Mouse (Mus musculus): ENCODE measurements around the gene Mark1. TPM values are rescaled to one million over a fixed set of nuclear protein-coding genes. Genes with fewer than 3 reads are reported as not detected.

Gene Mark1
- polyA plus RNA-seq, 1 experiment from 2014 or later = 8.4 TPM

DNA sequence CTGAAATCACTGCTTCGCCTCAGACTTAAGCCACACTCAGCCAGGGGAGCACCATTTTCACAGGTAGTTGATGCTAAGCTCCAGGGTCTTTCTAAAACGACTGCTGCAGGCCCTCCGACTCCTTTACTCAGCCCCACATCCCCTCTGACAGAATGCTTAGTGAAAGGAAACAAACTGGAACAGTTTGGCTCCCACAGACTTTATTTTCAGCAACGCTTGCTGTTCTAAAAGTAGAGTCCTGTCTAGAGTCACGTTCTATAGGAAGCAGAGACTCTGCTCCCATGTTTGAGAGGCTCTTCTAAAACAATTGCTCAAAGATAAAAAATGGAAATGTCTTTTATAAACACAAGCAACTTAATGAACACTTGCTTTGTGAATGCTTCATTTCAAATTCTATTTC lies 79.3 kb downstream of the Mark1 start:
- in situ Hi-C loops (cut with MboI; ENCODE audit: low pct_unique_long_range_greater_than_20kb) = no loop called here
- POLR2A ChIA-PET = interaction anchor here (0.7 kb wide), 1 partner anchor 12 kb away, joined by 3 read pairs; no protein-coding TSS in a partner anchor
- TF ChIP-seq CTCF (IDR thresholded peaks at IDR 0.05) = no peak
- no peaks in the 10 kb centered on the region for H3K27me3 ChIP-seq
- CTCF ChIA-PET = interaction anchor here (1.7 kb wide), 1 partner anchor 18 kb away, joined by 5 read pairs; no protein-coding TSS in a partner anchor
- no peak for ATAC-seq
- no peak for DNase-seq (ENCODE audit: low read depth, low spot score)

DNA sequence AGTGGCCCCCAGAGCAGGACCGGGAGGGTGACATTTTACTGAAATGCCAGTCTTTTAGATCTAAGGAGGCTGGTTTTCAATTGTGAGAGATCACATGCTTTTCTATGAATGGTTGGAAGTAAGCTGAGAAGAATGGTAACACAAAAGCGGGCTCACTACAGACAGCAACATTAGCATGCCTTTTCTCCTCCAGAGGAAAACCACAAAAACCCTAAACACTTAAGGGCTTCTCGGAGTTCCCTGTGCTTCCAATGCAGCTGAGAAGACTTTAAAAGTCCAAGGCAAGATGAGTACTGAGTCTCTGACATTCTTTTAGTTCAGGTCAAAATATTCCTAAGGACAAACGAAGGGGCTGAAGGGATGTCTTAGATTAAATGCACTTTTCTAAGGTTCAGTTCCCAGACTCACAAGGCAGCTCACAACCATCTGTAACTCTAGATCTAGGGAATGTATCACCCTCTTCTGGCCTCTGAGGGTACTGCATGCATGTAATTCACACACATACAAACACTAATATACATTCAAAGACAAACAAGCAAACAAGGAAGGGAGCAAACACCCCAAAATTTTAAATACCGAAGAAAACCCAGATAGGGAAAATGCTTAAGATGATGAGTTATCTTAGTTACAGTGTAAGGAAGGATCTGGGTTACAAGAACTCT lies 81.0 kb downstream of the Mark1 start:
- H3K27me3 ChIP-seq = no peaks in the 10 kb centered on the region
- DNase-seq (ENCODE audit: low read depth, low spot score) (no peak), ATAC-seq (no peak)
- in situ Hi-C loops (cut with MboI; ENCODE audit: low pct_unique_long_range_greater_than_20kb) = no loop called here
- TF ChIP-seq CTCF (IDR thresholded peaks at IDR 0.05) = no peak
- ChIA-PET CTCF (interaction anchor here (0.6 to 1.5 kb wide), 3 partner anchors 20 to 66 kb away, joined by 3 to 7 read pairs (median 3); no protein-coding TSS in a partner anchor), POLR2A (no interaction called here)

DNA sequence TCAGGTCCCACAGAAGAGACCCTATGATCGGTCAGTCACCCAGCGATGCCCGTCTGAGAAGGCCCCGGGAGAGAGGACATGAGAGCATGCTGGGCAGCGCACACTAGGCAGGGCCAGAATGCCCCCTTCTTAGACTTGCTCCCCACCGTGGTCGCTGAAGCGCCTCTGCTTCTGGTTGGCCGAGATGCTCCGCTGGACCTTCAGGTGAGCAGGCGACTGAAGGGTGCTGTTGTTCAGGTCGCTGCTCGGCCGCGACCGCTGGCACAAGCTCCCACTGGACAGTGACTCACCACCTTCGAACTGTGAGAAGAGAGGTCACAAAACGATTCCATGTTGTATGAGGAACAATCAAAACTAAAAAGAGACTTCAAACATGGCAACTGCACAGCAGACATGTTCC lies 87.0 kb downstream of the Mark1 start:
- no peak for ATAC-seq
- ChIA-PET CTCF (interaction anchor here (1.6 kb wide), 1 partner anchor 19 kb away, joined by 3 read pairs; no protein-coding TSS in a partner anchor), POLR2A (interaction anchor here (0.8 kb wide), 1 partner anchor 11 kb away, joined by 5 read pairs; no protein-coding TSS in a partner anchor)
- H3K27me3 ChIP-seq = no peaks in the 10 kb centered on the region
- TF ChIP-seq CTCF (IDR thresholded peaks at IDR 0.05) = no peak
- in situ Hi-C loops (cut with MboI; ENCODE audit: low pct_unique_long_range_greater_than_20kb) = no loop called here
- no peak for DNase-seq (ENCODE audit: low read depth, low spot score)

DNA sequence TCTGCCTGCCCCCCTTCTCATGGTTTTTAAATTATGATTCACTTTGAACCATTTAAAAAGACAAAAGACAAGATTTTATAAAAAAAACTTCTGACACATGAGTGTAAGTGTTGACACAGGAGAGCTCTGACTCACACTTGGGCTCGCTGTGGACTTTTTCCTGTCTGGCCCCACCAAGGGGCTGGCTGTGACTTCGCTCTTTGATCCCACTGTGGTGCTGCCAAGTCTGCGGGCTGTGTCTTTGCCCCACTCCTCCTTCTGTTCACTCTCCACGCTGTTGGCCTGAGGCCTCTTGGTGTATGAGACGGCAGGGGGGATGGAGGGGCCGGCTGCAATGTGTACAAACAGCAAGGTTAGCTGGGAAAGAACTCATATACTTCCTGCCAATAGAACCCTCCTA lies 87.5 kb downstream of the Mark1 start:
- TF ChIP-seq CTCF (IDR thresholded peaks at IDR 0.05) = no peak
- in situ Hi-C loops (cut with MboI; ENCODE audit: low pct_unique_long_range_greater_than_20kb) = no loop called here
- ChIA-PET CTCF (interaction anchor here (1.6 kb wide), 1 partner anchor 20 kb away, joined by 3 read pairs; no protein-coding TSS in a partner anchor), POLR2A (interaction anchor here (0.8 kb wide), 1 partner anchor 11 kb away, joined by 5 read pairs; no protein-coding TSS in a partner anchor)
- H3K27me3 ChIP-seq = no peaks in the 10 kb centered on the region
- DNase-seq (ENCODE audit: low read depth, low spot score) = no peak
- no peak for ATAC-seq

- DNase-seq (ENCODE audit: low read depth, low spot score) (no peak), ATAC-seq (no peak)
- TF ChIP-seq CTCF (IDR thresholded peaks at IDR 0.05) = no peak
- POLR2A ChIA-PET = interaction anchor here (0.5 kb wide), 1 partner anchor 12 kb away, joined by 3 read pairs; no protein-coding TSS in a partner anchor
- no peaks in the 10 kb centered on the region for H3K27me3 ChIP-seq
- in situ Hi-C loops (cut with MboI; ENCODE audit: low pct_unique_long_range_greater_than_20kb) = no loop called here
- CTCF ChIA-PET = interaction anchor here (1.6 kb wide), 1 partner anchor 56 kb away, joined by 5 read pairs; no protein-coding TSS in a partner anchor
These were observed 90.8 kb downstream of the Mark1 start for GRCm38 (mm10) chr1:184908558-184908957.

DNA sequence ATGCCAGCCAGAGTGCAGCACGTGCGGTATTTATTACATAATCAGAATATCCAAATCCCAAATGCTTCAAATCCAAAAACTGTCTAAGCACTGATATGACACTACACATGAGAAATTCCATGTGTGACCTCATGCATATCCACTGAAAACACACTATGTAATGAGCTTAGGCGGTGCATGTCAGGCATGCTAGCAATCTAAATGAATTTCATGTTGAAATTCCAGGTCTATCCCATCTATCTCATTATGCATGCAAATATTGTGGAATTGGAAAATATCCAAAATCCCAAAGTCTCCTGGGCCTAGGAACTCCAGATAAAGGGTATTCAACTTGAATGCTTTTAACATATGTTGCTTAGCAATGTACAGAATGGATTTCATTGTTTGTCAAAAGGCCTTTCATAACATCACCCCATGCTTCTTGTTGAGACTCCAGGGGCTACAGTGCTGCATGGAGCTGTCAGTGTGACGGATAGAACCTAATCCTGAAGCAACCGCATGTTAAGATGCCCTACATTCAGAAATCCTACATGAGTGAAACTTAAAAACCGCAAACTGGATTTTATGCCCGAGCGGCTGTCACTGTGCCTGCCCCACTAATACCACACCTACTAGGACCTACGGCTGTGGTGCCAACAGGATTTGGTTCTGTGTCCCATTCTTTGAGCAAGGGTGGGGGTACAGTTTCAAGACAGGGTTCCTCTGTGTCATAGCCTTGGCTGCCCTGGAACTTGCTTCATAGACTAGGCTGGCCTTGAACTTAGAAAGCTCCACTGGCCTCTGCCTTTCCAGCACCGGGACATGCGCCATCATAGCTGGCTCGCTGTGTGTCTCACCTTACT lies 93.2 kb downstream of the Mark1 start:
- CTCF ChIA-PET = interaction anchor here (2.2 kb wide), 1 partner anchor 81 kb away, joined by 7 read pairs; no protein-coding TSS in a partner anchor
- POLR2A ChIA-PET = no interaction called here
- in situ Hi-C loops (cut with MboI; ENCODE audit: low pct_unique_long_range_greater_than_20kb) = no loop called here
- no peaks in the 10 kb centered on the region for H3K27me3 ChIP-seq
- no peak for DNase-seq (ENCODE audit: low read depth, low spot score)
- ATAC-seq = no peak
- no peak for TF ChIP-seq CTCF (IDR thresholded peaks at IDR 0.05)

DNA sequence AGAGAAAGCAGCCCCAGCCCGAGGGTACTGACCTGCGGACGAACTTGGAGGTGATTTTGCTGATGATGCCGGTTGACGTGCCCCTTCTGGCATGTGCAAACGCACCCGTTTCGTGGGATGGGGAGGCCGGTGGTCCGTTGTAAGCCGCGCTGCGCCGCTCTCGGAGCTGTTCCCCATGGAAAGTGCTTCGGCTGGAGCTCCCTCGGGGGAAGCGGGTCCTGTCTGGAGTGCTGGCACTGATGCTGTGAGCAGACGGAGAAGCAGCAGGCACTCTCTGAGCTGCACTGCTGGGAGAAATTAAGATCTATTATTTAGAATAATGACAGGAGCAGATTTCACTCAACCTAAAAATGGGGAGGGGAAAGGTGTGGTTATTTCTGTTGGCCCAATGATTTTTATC lies 94.0 kb downstream of the Mark1 start:
- POLR2A ChIA-PET = no interaction called here
- in situ Hi-C loops (cut with MboI; ENCODE audit: low pct_unique_long_range_greater_than_20kb) = no loop called here

DNA sequence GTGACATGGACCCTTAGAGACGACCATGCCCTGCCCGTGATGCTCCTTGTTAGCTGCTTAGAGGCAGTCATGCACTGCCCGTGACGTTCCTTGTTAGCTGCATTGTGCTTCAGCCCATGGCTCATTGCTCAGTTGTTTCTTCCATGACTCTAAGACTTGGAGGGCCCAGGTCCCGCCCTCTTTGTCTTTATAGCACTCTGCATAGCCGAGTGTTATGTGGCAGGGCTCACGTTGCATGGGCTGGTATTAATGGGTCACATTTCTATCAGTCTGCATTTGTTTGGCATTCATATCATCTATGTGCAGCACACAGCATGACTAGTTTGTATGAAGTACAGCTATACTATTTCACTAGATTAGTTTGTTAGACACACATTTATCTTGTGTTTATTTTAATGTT lies 95.7 kb downstream of the Mark1 start:
- ChIA-PET CTCF (interaction anchor here (1.2 kb wide), 1 partner anchor 79 kb away, joined by 3 read pairs; no protein-coding TSS in a partner anchor), POLR2A (no interaction called here)
- ATAC-seq (no peak), DNase-seq (ENCODE audit: low read depth, low spot score) (no peak)
- no peaks in the 10 kb centered on the region for H3K27me3 ChIP-seq
- no peak for TF ChIP-seq CTCF (IDR thresholded peaks at IDR 0.05)
- in situ Hi-C loops (cut with MboI; ENCODE audit: low pct_unique_long_range_greater_than_20kb) = no loop called here

More for the DNA sequence above, 94.0 kb downstream of the Mark1 start:
- no peak for DNase-seq (ENCODE audit: low read depth, low spot score)
- CTCF ChIA-PET = no interaction called here
- no peak for TF ChIP-seq CTCF (IDR thresholded peaks at IDR 0.05)
- no peak for ATAC-seq
- H3K27me3 ChIP-seq = no peaks in the 10 kb centered on the region

DNA sequence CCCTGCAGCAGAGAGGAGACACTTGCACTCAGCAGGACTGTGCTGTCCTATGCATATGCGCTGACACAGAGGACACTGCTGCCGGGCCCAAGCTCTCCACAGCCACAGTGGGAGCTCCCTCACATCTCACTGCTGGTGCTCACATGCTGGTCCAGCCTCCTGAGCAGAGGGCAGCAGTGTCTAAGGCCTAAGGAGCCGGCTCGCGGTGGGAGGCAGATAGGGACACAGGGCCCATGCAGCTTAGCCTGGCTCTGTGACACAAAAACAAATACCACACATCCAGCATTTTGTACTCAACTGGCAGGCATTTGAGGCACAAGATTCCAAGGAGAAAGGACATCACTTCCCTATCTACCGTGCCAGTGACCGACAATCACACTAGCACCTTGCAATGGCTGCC lies 96.5 kb downstream of the Mark1 start:
- ChIA-PET POLR2A (no interaction called here), CTCF (interaction anchor here (0.9 to 2.0 kb wide), 3 partner anchors 9 to 78 kb away, joined by 3 to 5 read pairs (median 3); no protein-coding TSS in a partner anchor)
- in situ Hi-C loops (cut with MboI; ENCODE audit: low pct_unique_long_range_greater_than_20kb) = no loop called here
- no peaks in the 10 kb centered on the region for H3K27me3 ChIP-seq
- ATAC-seq (no peak), DNase-seq (ENCODE audit: low read depth, low spot score) (no peak)
- TF ChIP-seq CTCF (IDR thresholded peaks at IDR 0.05) = no peak

DNA sequence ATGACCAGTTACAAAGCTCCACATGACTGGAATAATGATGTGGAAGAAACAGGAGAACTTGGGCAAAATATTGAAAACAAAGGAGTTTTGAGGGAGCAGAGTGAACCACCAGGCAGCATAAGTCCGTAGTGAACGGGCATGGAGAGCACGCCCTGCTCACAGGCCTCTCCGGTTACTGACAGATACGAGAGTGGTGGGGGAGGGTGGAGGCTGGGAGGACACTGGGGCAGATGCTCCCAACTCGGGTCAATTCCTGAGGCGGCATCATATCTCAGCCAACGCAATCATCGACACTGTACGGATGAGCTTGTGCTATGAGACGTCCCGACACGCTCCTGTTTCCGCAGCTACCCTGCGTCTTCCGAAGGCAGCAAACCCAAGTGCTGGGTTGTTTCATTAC lies 102.0 kb downstream of the Mark1 start:
- ChIA-PET CTCF (interaction anchor here (0.8 to 1.1 kb wide), 2 partner anchors 18 to 45 kb away, joined by 3 to 4 read pairs; no protein-coding TSS in a partner anchor), POLR2A (no interaction called here)
- no peak for TF ChIP-seq CTCF (IDR thresholded peaks at IDR 0.05)
- ATAC-seq = no peak
- no peak for DNase-seq (ENCODE audit: low read depth, low spot score)
- in situ Hi-C loops (cut with MboI; ENCODE audit: low pct_unique_long_range_greater_than_20kb) = no loop called here
- no peaks in the 10 kb centered on the region for H3K27me3 ChIP-seq

Measured in Patski (cell line).